Comparison of ENCODE assay signal across 14 mouse cellular contexts in the genomic region with DNA sequence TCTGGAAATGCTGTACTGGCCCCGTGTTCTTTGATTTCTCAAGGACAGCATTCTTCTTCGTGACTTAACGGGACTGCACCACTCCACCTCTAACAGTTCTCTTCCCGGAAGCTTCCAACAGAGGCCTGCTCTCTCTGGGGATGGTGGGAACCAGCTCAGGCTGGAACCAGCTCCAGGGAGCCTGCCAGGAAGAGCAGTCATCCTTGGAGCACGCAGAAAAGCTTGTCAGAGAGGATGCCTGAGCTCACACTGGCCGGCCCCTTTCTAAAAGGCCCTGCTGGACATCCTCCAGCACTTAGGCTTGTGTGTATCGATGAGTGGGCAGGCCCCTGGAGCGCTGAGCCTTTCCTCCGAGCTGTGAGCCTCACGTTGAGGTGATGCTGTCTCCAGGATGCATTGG. TPM values are rescaled to one million over a fixed set of nuclear protein-coding genes. Genes with fewer than 3 reads are reported as not detected.
DNase-seq lines count a peak whose midpoint lies in the region; ATAC-seq lines count a peak whose summit lies in the region.
"Had no signal": no experiment of that assay in that cellular context is flagged by ENCODE, and none has a peak within 500 bp of the region (broad histone marks: within the 10 kb centered on the region; RNA-seq: fewer than 3 reads in every experiment).

No protein-coding gene starts in this region.

- H3K9ac ChIP-seq in hindbrain, embryonic 16.5 days (ENCODE audit: low read depth, low read length) = no peak overlapping the region
- no peak overlapping the region for H3K9ac ChIP-seq in hindbrain, embryonic 13.5 days
- H3K9ac ChIP-seq: heart, embryonic 15.5 days; intestine, embryonic 15.5 days; limb, embryonic 15.5 days; lung, embryonic 14.5 days had no signal

- no peaks in the 10 kb centered on the region for H3K27me3 ChIP-seq in hindbrain, embryonic 16.5 days (replicated peaks; ENCODE audit: control insufficient read depth, insufficient read depth, low read length)
- no peaks in the 10 kb centered on the region for H3K27me3 ChIP-seq in hindbrain, embryonic 13.5 days
- H3K27me3 ChIP-seq: heart, embryonic 15.5 days; intestine, embryonic 15.5 days; limb, embryonic 15.5 days had no signal

- H3K4me2 ChIP-seq in hindbrain, embryonic 16.5 days (ENCODE audit: low read length) = no peak overlapping the region
- H3K4me2 ChIP-seq in hindbrain, embryonic 13.5 days = no peak overlapping the region
- H3K4me2 ChIP-seq: heart, embryonic 15.5 days; intestine, embryonic 15.5 days; limb, embryonic 15.5 days; lung, embryonic 14.5 days had no signal

- no peaks in the 10 kb centered on the region for H3K4me1 ChIP-seq in hindbrain, embryonic 16.5 days (ENCODE audit: control insufficient read depth, insufficient read depth, low read depth, low read length)
- H3K4me1 ChIP-seq in hindbrain, embryonic 13.5 days (replicated peaks) = no peaks in the 10 kb centered on the region
- H3K4me1 ChIP-seq: heart, embryonic 15.5 days; limb, embryonic 15.5 days had no signal

- no peak overlapping the region for H3K4me3 ChIP-seq in hindbrain, embryonic 16.5 days (ENCODE audit: low read length)
- no peak overlapping the region for H3K4me3 ChIP-seq in hindbrain, embryonic 13.5 days
- H3K4me3 ChIP-seq: heart, embryonic 15.5 days; intestine, embryonic 15.5 days; limb, embryonic 15.5 days had no signal

- peak; percentile 40 to 54 for DNase-seq in adrenal gland, adult (ENCODE audit: inconsistent age in 2 of 2, low spot score in 1 of 2)
- DNase-seq in adrenal gland, adult 8-10 months = no peak
- peak; percentile 24 to 38 for DNase-seq in gastrocnemius, adult 8-10 months (ENCODE audit: low spot score in 2 of 2)
- DNase-seq in skeletal muscle tissue, adult 2 months (ENCODE audit: low read depth, low spot score) = peak; percentile 60
- DNase-seq in retina, embryonic 14.5 days (ENCODE audit: low spot score) = no peak
- DNase-seq in spleen, adult 12 weeks (ENCODE audit: low spot score) = no peak
- DNase-seq: kidney, postnatal 4 days; lung, embryonic 14.5 days; thymus, adult 2 months had no signal

- no peak overlapping the region for H3K27ac ChIP-seq in hindbrain, embryonic 16.5 days (ENCODE audit: low read depth, low read length)
- H3K27ac ChIP-seq in hindbrain, embryonic 13.5 days = no peak overlapping the region
- H3K27ac ChIP-seq: heart, embryonic 15.5 days; intestine, embryonic 15.5 days; limb, embryonic 15.5 days had no signal

- 82% methylated on average over 10 of the region's 10 CpGs for WGBS in hindbrain, embryonic 16.5 days
- 85% methylated on average over 10 of the region's 10 CpGs for WGBS in hindbrain, embryonic 13.5 days

- no peaks in the 10 kb centered on the region for H3K9me3 ChIP-seq in hindbrain, embryonic 16.5 days (ENCODE audit: control insufficient read depth, low read length)
- H3K9me3 ChIP-seq in hindbrain, embryonic 13.5 days = no peaks in the 10 kb centered on the region
- H3K9me3 ChIP-seq: intestine, embryonic 15.5 days; limb, embryonic 15.5 days had no signal

- peak; percentile 17; the same call in 1 of the 2 replicates for ATAC-seq in hindbrain, embryonic 16.5 days
- no peak for ATAC-seq in hindbrain, embryonic 13.5 days (ENCODE audit: low FRiP score)
- ATAC-seq: intestine, embryonic 15.5 days had no signal

- peaks cover 37% of the 10 kb centered on the region for H3K36me3 ChIP-seq in hindbrain, embryonic 16.5 days (ENCODE audit: control insufficient read depth, insufficient read depth, low read length)
- peaks cover 87% of the 10 kb centered on the region for H3K36me3 ChIP-seq in hindbrain, embryonic 13.5 days

RNA-seq across cellular contexts. Expression of a gene that starts 20.6 kb away (rescaled TPM):
- total RNA-seq in adrenal gland, adult 8-10 months (2022) = 10 to 100 TPM in 2 of 4 experiments, 1 to 10 TPM in 2; 7.4 to 27.5 (median 12.3) TPM
- polyA plus RNA-seq in hindbrain, embryonic 16.5 days (2015; fragmentation: Nextera tagmentation; extraction: Ambion mirVana) = 15.6 and 16.9 TPM in 2 replicates
- 18.3 and 21.1 TPM in 2 replicates for polyA plus RNA-seq in hindbrain, embryonic 13.5 days (2015; fragmentation: Nextera tagmentation; extraction: Ambion mirVana)
- total RNA-seq in gastrocnemius, adult 8-10 months (2022) = 1 to 10 TPM; 3.1 to 3.9 (median 3.4) TPM

RNA-seq across cellular contexts. Expression of a gene that starts 37.4 kb away (rescaled TPM):
- total RNA-seq in adrenal gland, adult 8-10 months (2022) = 10 to 100 TPM; 49.4 to 67.4 (median 55.3) TPM
- 49.9 and 53.4 TPM in 2 replicates for polyA plus RNA-seq in hindbrain, embryonic 16.5 days (2015; fragmentation: Nextera tagmentation; extraction: Ambion mirVana)
- 41.5 and 42.9 TPM in 2 replicates for polyA plus RNA-seq in hindbrain, embryonic 13.5 days (2015; fragmentation: Nextera tagmentation; extraction: Ambion mirVana)
- total RNA-seq in gastrocnemius, adult 8-10 months (2022) = 1 to 10 TPM; 4.9 to 8.5 (median 6.7) TPM

RNA-seq across cellular contexts. Expression of a gene that starts 46.3 kb away (rescaled TPM):
- total RNA-seq in adrenal gland, adult 8-10 months (2022) = 10 to 100 TPM; 66.7 to 96.6 (median 86.8) TPM
- polyA plus RNA-seq in hindbrain, embryonic 16.5 days (2015; fragmentation: Nextera tagmentation; extraction: Ambion mirVana) = 11.9 and 27.7 TPM in 2 replicates
- 37.5 and 39.6 TPM in 2 replicates for polyA plus RNA-seq in hindbrain, embryonic 13.5 days (2015; fragmentation: Nextera tagmentation; extraction: Ambion mirVana)
- 10 to 100 TPM; 12.8 to 15.7 (median 14.4) TPM for total RNA-seq in gastrocnemius, adult 8-10 months (2022)

RNA-seq across cellular contexts. Expression of a gene that starts 47.2 kb away (rescaled TPM):
- 10 to 100 TPM; 32.8 to 59.9 (median 45.6) TPM for total RNA-seq in adrenal gland, adult 8-10 months (2022)
- 40.6 and 50.2 TPM in 2 replicates for polyA plus RNA-seq in hindbrain, embryonic 16.5 days (2015; fragmentation: Nextera tagmentation; extraction: Ambion mirVana)
- 45.4 and 49.7 TPM in 2 replicates for polyA plus RNA-seq in hindbrain, embryonic 13.5 days (2015; fragmentation: Nextera tagmentation; extraction: Ambion mirVana)
- 10 to 100 TPM; 12.7 to 19.4 (median 16.6) TPM for total RNA-seq in gastrocnemius, adult 8-10 months (2022)

Comparison
In these comparisons a context has a peak if more than half of its experiments do, and no peak if none do; other contexts are left out.
1. DNase-seq: peak in adrenal gland, adult (2 of 2), gastrocnemius, adult 8-10 months (2 of 2) and skeletal muscle tissue, adult 2 months (single experiment); none in adrenal gland, adult 8-10 months (single experiment), retina, embryonic 14.5 days (single experiment) and spleen, adult 12 weeks (single experiment).
2. RNA of a gene that starts 37.4 kb away (total RNA-seq): 49.4 to 67.4 TPM in adrenal gland, adult 8-10 months; 4.9 to 8.5 TPM in gastrocnemius, adult 8-10 months; every median in the first group is over 4 times any median in the second.
3. RNA of a gene that starts 46.3 kb away (total RNA-seq): 66.7 to 96.6 TPM in adrenal gland, adult 8-10 months; 12.8 to 15.7 TPM in gastrocnemius, adult 8-10 months; every median in the first group is over 4 times any median in the second.